Mouse (Mus musculus) lung, postnatal 0 days (tissue): ENCODE results near the gene Syt7. TPM values are rescaled to one million over a fixed set of nuclear protein-coding genes. Genes with fewer than 3 reads are reported as not detected.

Source experiments
- ATAC-seq: fragments of 200-750 bp; cut with Nextera tagmentation; 2 replicates; pipeline ENCODE4 v1.8.0; 2017; ENCODE audit warnings: moderate library complexity
- DNase-seq: peaks from one replicate; pipeline ENCODE4 v3.0.0-alpha.2; 2016; ENCODE audit warnings: low spot score
- H3K27ac ChIP-seq: fragments of 300-500 bp; sonication (generic); 2 replicates; pipeline ENCODE4 v1.5.1; 2014; ENCODE audit warnings: antibody characterized with exemption, mild to moderate bottlenecking, low read length, mixed read lengths
- H3K27me3 ChIP-seq: fragments of 300-500 bp; sonication (generic); replicated peaks from 2 replicates; pipeline ENCODE4 v1.6.1; 2014; ENCODE audit warnings: low read length, mixed read lengths; ENCODE audit not compliant: insufficient read depth
- H3K36me3 ChIP-seq: fragments of 300-500 bp; sonication (generic); 2 replicates; pipeline ENCODE4 v1.6.1; 2014; ENCODE audit warnings: low read length, mixed read lengths; ENCODE audit not compliant: insufficient read depth
- H3K4me1 ChIP-seq: fragments of 300-500 bp; sonication (generic); 2 replicates; pipeline ENCODE4 v1.6.1; 2014; ENCODE audit warnings: antibody characterized with exemption, low read depth, low read length, mixed read lengths; ENCODE audit not compliant: insufficient read depth
- H3K4me2 ChIP-seq: fragments of 300-500 bp; sonication (generic); replicated peaks from 2 replicates; pipeline ENCODE4 v1.6.1; 2014; ENCODE audit warnings: low read depth, mild to moderate bottlenecking, low read length, moderate library complexity, mixed read lengths
- H3K4me3 ChIP-seq: fragments of 300-500 bp; sonication (generic); 2 replicates; pipeline ENCODE4 v1.5.1; 2014; ENCODE audit warnings: low read depth, low read length
- H3K9ac ChIP-seq: fragments of 300-500 bp; sonication (generic); replicated peaks from 2 replicates; pipeline ENCODE4 v1.6.1; 2014; ENCODE audit warnings: low read depth, mild to moderate bottlenecking
- H3K9me3 ChIP-seq: fragments of 300-500 bp; sonication (generic); 2 replicates; pipeline ENCODE4 v1.6.1; 2016; ENCODE audit warnings: low read length, mixed read lengths
- CTCF ChIP-seq: IDR thresholded peaks from 2 replicates; pipeline ENCODE4 v1.5.1; 2016; ENCODE audit warnings: antibody characterized with exemption, mild to moderate bottlenecking
- EP300 ChIP-seq: IDR thresholded peaks from 2 replicates; pipeline ENCODE4 v1.6.1; 2016; ENCODE audit warnings: antibody characterized with exemption, mild to moderate bottlenecking, control low read depth
- WGBS: fragments of 180-500 bp; shearing (Covaris S2); extraction: QIAGEN DNeasy Blood & Tissue Kit; methylation state at CpG from one replicate; pipeline ENCODE4 v1.1.7; 2014; 5-methylcytosine and 5-hydroxymethylcytosine counted together
- polyA plus RNA-seq: library from polyadenylated mRNA; unstranded; fragments of >200 nt; fragmentation: Nextera tagmentation; extraction: Ambion mirVana; gene quantifications from 2 replicates; pipeline ENCODE4 v1.2.1, GENCODE M21; 2015

Syt7 gene
- polyA plus RNA-seq, 1 experiment from 2014 or later: 3.0 TPM

DNA sequence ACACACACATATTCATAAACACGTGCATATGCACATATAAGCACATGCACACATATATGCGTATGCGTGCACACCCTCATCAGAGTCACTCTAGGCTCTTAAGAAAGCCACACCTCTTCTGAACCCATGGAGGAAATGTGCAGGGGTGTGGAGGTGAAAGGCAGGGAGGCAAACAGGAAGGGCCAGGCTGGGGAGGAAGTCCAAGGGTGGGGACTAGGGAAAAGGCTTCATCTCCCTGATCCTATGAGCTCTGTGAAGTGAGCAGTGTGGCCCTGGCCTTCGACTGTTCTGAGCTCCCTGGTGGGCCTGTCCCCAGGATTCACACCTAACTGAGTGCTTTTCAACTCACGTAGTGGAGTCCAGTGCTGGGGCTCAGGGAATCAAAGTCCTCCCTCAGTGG, 13.6 kb upstream of the Syt7 start:
- H3K27ac ChIP-seq: no peak overlapping the region
- DNase-seq: peak; percentile 51
- H3K4me1 ChIP-seq: no peaks in the 10 kb centered on the region
- H3K9me3 ChIP-seq: no peaks in the 10 kb centered on the region
- no peaks in the 10 kb centered on the region for H3K36me3 ChIP-seq
- H3K4me2 ChIP-seq: no peak overlapping the region
- no peak overlapping the region for H3K4me3 ChIP-seq
- H3K9ac ChIP-seq: no peak overlapping the region
- ATAC-seq: peak; percentile 77
- 42% methylated on average over 5 of the region's 5 CpGs for WGBS
- H3K27me3 ChIP-seq: no peaks in the 10 kb centered on the region
- no peak for TF ChIP-seq CTCF

DNA sequence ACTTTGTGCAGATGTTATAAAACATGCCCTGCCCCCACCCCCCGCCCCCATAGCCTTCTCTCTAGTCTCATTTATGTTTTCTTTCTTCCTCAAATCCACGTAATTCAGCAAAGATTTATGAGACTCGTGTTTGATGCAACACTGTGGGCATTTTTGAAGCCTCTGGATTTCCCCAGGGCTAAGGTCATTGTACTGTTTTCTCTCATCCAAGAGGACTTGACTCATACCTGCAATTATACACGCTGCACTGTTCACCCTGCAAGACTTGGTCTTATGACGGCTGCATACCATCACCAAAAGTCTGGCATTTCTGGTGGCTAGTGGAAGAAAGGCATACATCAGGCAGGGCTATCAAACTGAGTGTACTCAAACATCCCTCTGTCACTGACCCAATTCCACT, 8.9 kb upstream of the Syt7 start:
- Histone ChIP-seq H3K4me2 (no peak overlapping the region), H3K9me3 (no peaks in the 10 kb centered on the region), H3K9ac (no peak overlapping the region), H3K4me1 (no peaks in the 10 kb centered on the region), H3K36me3 (no peaks in the 10 kb centered on the region), H3K27ac (no peak overlapping the region), H3K27me3 (peaks cover 4% of the 10 kb centered on the region; the same call in 1 of the 2 replicates), H3K4me3 (no peak overlapping the region)
- ATAC-seq (no peak), DNase-seq (no peak)
- 73% methylated on average over 5 of the region's 5 CpGs for WGBS
- TF ChIP-seq CTCF (no peak), EP300 (no peak)

DNA sequence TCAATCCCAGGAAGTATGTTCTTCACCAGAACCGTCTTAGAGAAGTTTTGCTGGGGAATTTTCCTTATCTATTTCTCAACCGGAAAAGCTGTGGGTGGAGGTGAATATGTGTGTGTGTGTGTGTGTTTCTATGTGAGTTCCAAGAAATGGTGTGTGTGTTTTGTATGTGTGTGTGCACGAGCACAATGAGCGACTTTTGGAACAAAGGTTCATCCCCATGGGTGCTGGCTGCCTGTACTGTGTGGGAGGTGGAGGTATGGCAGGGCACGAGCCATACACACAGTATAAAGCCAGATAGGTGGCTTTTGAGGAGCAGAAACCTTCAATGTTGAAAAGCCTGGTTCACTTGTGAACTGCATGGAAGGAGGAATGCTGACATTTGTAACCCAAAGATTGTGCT, 1.2 kb upstream of the Syt7 start:
- Histone ChIP-seq H3K4me3 (no peak overlapping the region), H3K36me3 (no peaks in the 10 kb centered on the region), H3K9ac (no peak overlapping the region), H3K9me3 (no peaks in the 10 kb centered on the region), H3K4me2 (no peak overlapping the region), H3K27ac (no peak overlapping the region), H3K27me3 (peaks cover 9% of the 10 kb centered on the region), H3K4me1 (peaks cover 3% of the 10 kb centered on the region; the same call in 1 of the 2 replicates)
- ATAC-seq: no peak
- DNase-seq: no peak
- TF ChIP-seq CTCF: no peak
- TF ChIP-seq EP300: no peak
- 54% methylated on average over 5 of the region's 5 CpGs for WGBS

DNA sequence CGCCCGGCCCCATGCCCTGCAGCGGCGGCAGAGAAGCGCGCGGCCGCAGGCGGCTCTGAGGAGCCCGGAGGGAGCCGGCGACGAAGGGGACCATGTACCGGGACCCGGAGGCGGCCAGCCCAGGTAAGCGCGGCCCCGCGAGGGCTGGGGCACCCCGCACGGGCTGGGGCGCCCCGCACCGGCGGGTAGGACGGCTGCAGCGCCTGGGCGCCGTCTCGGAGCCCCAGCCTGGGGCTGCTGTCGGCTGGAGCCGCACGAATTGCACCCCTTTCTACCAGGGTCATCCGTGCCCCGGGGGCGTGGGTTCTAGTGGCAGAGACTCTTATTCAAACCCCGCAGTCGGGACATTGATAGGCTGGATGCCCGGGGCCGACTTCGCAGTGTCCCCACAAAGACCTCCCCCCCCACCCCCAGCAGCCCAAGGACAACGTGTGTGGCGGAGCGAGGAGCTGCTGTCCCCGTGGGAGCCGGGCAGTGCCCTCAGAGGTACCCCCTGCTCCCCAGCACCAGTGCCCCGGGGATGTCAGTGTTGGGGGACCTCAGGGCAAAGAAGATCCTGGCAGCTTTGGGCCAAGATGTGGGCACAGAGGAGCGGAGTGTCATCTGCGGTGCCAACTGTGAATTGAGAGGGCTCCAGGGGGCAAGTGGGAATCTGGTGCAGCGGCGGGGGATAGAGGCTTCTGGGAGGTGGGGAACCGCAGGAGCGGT, 655 bp downstream of the Syt7 start:
- ATAC-seq (peak; percentile 39), DNase-seq (peak; percentile 13)
- Histone ChIP-seq H3K27me3 (peaks cover 9% of the 10 kb centered on the region), H3K9ac (0 out of 2 replicates have a peak overlapping the region, but pooled peaks have one; percentile 16), H3K4me1 (peaks cover 3% of the 10 kb centered on the region; the same call in 1 of the 2 replicates), H3K9me3 (no peaks in the 10 kb centered on the region), H3K36me3 (no peaks in the 10 kb centered on the region), H3K4me3 (peak overlapping the region; percentile 56), H3K27ac (no peak overlapping the region), H3K4me2 (peak overlapping the region; percentile 98)
- under 1% methylated on average over 45 of the region's 54 CpGs for WGBS
- TF ChIP-seq EP300 (no peak), CTCF (no peak)

DNA sequence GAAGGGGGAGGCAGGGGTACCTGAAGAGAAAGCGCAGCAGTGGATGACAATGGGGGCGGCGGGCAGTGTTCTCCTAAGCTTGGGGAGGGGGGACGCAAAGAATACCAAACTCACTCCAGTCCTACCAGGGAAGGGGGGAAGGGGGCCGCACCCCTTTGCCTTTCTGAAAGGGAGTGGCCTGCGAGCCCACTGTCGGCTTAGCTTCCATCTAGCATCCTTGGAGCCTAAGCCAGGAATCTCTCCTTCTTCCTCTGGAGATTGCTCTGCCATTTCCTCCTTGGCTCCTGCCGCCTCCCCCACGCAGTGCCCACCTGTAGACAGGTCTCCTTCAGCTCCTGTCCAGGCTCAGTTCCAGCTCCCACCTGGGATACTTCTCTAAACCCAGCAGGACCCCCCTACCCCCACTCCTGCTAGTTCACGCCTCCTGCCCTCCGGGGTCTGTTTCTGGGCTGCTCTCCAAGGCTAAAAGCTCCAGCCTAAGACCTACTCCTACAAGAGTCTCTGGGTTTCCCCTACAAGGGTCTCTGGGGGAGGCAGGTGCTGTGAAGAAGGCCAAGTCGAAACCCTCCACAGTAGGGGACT, 1.3 kb downstream of the Syt7 start:
- Histone ChIP-seq H3K9me3 (no peaks in the 10 kb centered on the region), H3K4me2 (peak overlapping the region; percentile 98; the same call in 1 of the 2 replicates), H3K4me1 (peaks cover 3% of the 10 kb centered on the region; the same call in 1 of the 2 replicates), H3K9ac (no peak overlapping the region), H3K36me3 (no peaks in the 10 kb centered on the region), H3K27me3 (peaks cover 9% of the 10 kb centered on the region), H3K27ac (no peak overlapping the region), H3K4me3 (peak overlapping the region; percentile 56; the same call in 1 of the 2 replicates)
- WGBS: 23% methylated on average over 10 of the region's 12 CpGs
- ATAC-seq (no peak), DNase-seq (no peak)
- TF ChIP-seq CTCF (no peak), EP300 (no peak)

DNA sequence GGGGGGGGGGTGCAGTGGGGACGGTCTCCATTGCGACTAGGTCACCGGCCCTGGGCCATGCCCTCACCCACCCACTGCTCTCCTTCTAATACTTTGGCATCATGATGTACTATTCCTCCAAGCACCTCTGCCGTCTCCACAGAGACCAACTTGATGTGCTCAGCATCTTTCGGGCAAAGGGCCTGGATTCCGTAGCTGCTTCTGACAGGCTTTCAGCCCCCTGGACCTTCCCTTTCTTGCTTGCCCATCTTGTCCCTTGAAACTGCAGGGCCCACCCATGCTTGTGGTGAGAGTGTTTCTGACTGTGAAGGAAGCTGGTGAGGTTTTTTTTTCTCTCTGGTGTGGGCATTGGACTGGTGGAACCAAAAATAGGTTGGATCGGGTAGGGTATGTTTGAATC, 2.1 kb downstream of the Syt7 start:
- Histone ChIP-seq H3K36me3 (no peaks in the 10 kb centered on the region), H3K4me3 (no peak overlapping the region), H3K27me3 (peaks cover 9% of the 10 kb centered on the region), H3K4me1 (peaks cover 3% of the 10 kb centered on the region; the same call in 1 of the 2 replicates), H3K4me2 (no peak overlapping the region), H3K27ac (no peak overlapping the region), H3K9ac (no peak overlapping the region), H3K9me3 (no peaks in the 10 kb centered on the region)
- DNase-seq (no peak), ATAC-seq (no peak)
- 78% methylated on average over 7 of the region's 7 CpGs for WGBS
- TF ChIP-seq CTCF: no peak
- no peak for TF ChIP-seq EP300
